Mouse (Mus musculus): ENCODE results near the gene Lsm12.
"Not testable (repeated sequence)": the region's sequence is repeated elsewhere in the genome, so short reads cannot be mapped to it uniquely, and the experiment has no call there.

Gene Lsm12

GRCm38 (mm10) chr11:102184253-102184645 is 847 bp downstream of the Lsm12 start:
- no peak for DNase-seq

- DNase-seq: no peak
These were observed 5.3 kb downstream of the Lsm12 start for GRCm38 (mm10) chr11:102179836-102180235.

- DNase-seq: no peak
These were observed 16.4 kb downstream of the Lsm12 start for GRCm38 (mm10) chr11:102168689-102169088.

GRCm38 (mm10) chr11:102167539-102167938 is 17.6 kb downstream of the Lsm12 start:
- no peak for DNase-seq

GRCm38 (mm10) chr11:102165971-102166722 is 18.9 kb downstream of the Lsm12 start:
- no peak for DNase-seq

- no peak for DNase-seq
These were observed 25.3 kb downstream of the Lsm12 start for GRCm38 (mm10) chr11:102159781-102160180.

GRCm38 (mm10) chr11:102158024-102158423 is 27.1 kb downstream of the Lsm12 start:
- DNase-seq: not testable (repeated sequence)

GRCm38 (mm10) chr11:102156786-102157089 is 28.4 kb downstream of the Lsm12 start:
- DNase-seq: no peak

GRCm38 (mm10) chr11:102156039-102156785 is 28.9 kb downstream of the Lsm12 start, which contains the start of gene Tmem101:
TSS of gene Tmem101 (minus strand) at chr11:102156404.
- peak; percentile 96 for DNase-seq

- no peak for DNase-seq
These were observed 37.7 kb downstream of the Lsm12 start for GRCm38 (mm10) chr11:102147213-102147989.

- no peak for DNase-seq
These were observed 38.6 kb downstream of the Lsm12 start for GRCm38 (mm10) chr11:102146531-102146930.

- peak; percentile 30 for DNase-seq
These were observed 39.1 kb downstream of the Lsm12 start for GRCm38 (mm10) chr11:102146005-102146404.

GRCm38 (mm10) chr11:102145471-102146001 is 39.6 kb downstream of the Lsm12 start, which contains the start of gene Nags:
TSS of gene Nags (plus strand) at chr11:102145513.
- no peak for DNase-seq

- no peak for DNase-seq
These were observed 40.1 kb downstream of the Lsm12 start for GRCm38 (mm10) chr11:102144957-102145470.

GRCm38 (mm10) chr11:102142355-102142754 is 42.7 kb downstream of the Lsm12 start:
- no peak for DNase-seq

GRCm38 (mm10) chr11:102140508-102140907 is 44.6 kb downstream of the Lsm12 start:
- DNase-seq: peak; percentile 77

- peak; percentile 76 for DNase-seq
These were observed 46.7 kb downstream of the Lsm12 start for GRCm38 (mm10) chr11:102138447-102138740.

- DNase-seq: no peak
These were observed 47.3 kb downstream of the Lsm12 start for GRCm38 (mm10) chr11:102137625-102138446.

GRCm38 (mm10) chr11:102134516-102134915 is 50.6 kb downstream of the Lsm12 start:
- DNase-seq: no peak

GRCm38 (mm10) chr11:102117386-102117785 is 67.7 kb downstream of the Lsm12 start:
- DNase-seq: no peak

GRCm38 (mm10) chr11:102116241-102116640 is 68.9 kb downstream of the Lsm12 start:
- no peak for DNase-seq
